Mouse (Mus musculus): ENCODE data around the gene Cldn22.

GRCm38 (mm10) chr8:47867067-47867466, 42.8 kb downstream of the Cldn22 start:
- peak; percentile 93 for TF ChIP-seq CTCF (IDR thresholded peaks at IDR 0.05; ENCODE audit: low read depth)
- no peak for TF ChIP-seq EP300 (IDR thresholded peaks at IDR 0.05; ENCODE audit: low read depth)
